Mouse (Mus musculus): ENCODE measurements at regions not wholly inside any gene's neighbourhood (a gene's known extent, or its start where the extent isn't known, plus 50 kb on each side); places are given as distances from the start of the nearest gene placed in this dataset.
"Not testable (repeated sequence)": the region's sequence is repeated elsewhere in the genome, so short reads cannot be mapped to it uniquely, and the experiment has no call there.

GRCm38 (mm10) chr10:117506252-117506992 is 122.9 kb upstream of the Cpm start:
- DNase-seq (ENCODE audit: low spot score in 2 of 2) = no peak
- intact Hi-C loops (cut with DNase I) = no loop called here

DNA sequence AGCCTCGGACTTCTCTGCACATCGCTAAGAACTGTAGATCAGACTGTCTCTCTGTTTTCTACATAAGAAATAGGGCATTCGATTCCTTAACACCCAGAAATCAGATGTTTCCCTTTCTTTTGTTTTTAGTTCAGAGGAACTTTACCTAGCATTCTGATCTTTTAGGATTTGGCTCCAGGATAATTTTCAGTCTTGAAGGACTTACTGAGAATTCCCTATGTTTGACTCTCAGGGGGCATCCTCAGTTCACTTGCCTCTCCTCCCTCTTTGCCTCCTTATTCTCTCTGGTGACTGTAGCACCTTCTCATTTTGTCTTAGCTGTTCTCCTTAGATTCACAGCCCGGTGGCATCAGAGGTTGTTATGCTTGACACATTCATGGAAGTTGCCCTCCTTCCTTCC is 123.8 kb upstream of the Cpm start:
- no peak for DNase-seq (ENCODE audit: low spot score in 2 of 2)
- intact Hi-C loops (cut with DNase I) = no loop called here

GRCm38 (mm10) chr10:117505057-117505456 is 124.2 kb upstream of the Cpm start:
- intact Hi-C loops (cut with DNase I) = no loop called here
- no peak for DNase-seq (ENCODE audit: low spot score in 2 of 2)

GRCm38 (mm10) chr10:117504267-117504902 is 124.6 kb upstream of the Cpsf6 start:
- no peak for DNase-seq (ENCODE audit: low spot score in 2 of 2)
- intact Hi-C loops (cut with DNase I) = no loop called here

DNA sequence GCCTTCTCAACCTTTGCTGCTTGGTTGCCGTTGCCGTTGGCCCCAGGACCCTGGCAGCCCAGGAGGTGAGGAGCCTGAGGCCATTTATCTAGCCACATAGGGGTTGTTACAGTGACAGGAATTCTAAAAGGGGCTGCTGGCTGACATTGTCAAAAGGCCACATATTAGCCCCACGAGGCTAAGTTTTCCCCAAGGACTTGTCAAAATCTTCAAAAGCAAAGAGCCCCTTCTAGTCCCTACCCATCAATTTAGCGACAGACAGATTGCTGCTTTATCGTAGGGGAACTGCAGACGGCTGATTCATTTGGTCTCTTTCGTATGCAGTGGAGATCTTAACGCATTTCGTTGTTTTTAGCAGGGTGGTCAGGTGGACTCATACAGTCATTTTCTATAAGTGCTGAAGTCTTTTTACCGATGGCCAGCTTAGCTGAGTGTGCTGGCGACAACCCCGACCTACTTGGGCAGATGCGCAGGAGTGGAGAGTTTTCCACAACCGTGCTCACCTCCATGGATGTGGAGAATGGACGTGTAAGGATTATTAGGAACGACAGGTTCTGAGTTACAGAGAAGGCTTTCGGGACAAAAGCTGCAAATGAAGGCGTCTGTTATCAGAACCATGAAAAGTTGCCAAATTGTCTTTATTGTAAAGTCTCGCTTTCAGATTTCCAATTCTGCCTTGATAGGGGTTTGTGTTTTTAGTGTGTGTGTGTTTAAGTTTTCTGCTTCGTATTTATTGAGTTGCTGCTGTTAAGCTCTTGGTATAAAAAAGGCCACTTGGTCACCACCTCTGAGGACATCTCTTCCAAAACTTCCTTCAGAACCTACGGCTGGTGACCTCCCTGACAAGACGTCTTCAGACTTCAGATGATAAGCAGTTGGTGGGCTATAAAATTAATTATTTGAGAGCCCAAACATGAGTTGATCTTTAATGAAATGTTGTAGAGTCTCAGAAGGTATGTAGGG is 123.7 kb upstream of the Cpsf6 start:
- no peak for DNase-seq (ENCODE audit: low spot score in 2 of 2)
- intact Hi-C loops (cut with DNase I) = no loop called here

DNA sequence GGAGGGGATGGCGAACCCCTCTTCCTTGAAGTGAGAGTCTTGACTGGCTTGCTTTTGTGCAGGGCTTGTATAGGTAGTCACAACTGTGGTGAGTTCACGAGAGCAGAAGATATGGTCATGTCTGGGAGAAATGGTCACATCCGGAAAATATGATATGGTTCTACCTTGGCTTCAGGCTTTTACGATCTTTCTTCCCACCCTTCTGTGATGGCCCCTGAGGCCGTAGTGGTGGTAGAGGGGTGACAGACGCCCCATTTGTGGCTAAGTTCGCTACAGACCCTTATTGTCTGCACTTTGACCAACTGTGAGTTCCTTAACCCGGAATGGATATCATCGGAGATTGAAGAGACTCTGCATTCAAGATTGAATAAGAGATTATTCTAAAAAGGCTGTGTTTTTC is 122.9 kb upstream of the Cpsf6 start:
- intact Hi-C loops (cut with DNase I) = no loop called here
- DNase-seq (ENCODE audit: low spot score in 2 of 2) = no peak

- DNase-seq (ENCODE audit: low spot score in 2 of 2) = no peak
- intact Hi-C loops (cut with DNase I) = no loop called here
Observed at GRCm38 (mm10) chr10:117502135-117502534, 122.3 kb upstream of the Cpsf6 start.

DNA sequence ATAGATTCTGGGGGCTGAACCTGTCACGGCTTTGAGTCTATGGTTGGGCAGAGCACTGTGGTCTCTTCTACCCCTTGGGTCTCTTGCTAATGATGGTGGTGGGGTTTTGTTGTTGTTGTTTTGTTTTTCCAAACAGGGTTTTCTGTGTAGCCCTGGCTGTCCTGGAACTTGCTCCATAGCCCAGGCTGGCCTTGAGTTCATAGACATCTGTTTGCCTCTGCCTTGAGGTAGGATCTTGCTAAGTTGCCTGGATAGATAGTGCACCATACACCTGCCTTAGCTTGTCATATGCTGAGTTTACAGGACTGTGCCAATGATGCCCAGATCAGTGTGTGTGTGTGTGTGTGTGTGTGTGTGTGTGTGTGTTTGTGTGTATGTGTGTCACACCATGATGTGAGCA is 121.6 kb upstream of the Cpsf6 start:
- no peak for DNase-seq (ENCODE audit: low spot score in 2 of 2)
- intact Hi-C loops (cut with DNase I) = no loop called here

- intact Hi-C loops (cut with DNase I) = no loop called here
- no peak for DNase-seq (ENCODE audit: low spot score in 2 of 2)
Observed at GRCm38 (mm10) chr10:117500457-117501108, 120.8 kb upstream of the Cpsf6 start.

- no peak for DNase-seq (ENCODE audit: low spot score in 2 of 2)
- intact Hi-C loops (cut with DNase I) = no loop called here
Observed at GRCm38 (mm10) chr10:117499864-117500453, 120.1 kb upstream of the Cpsf6 start.

GRCm38 (mm10) chr10:117499177-117499863 is 119.5 kb upstream of the Cpsf6 start:
- intact Hi-C loops (cut with DNase I) = no loop called here
- DNase-seq (ENCODE audit: low spot score in 2 of 2) = no peak

DNA sequence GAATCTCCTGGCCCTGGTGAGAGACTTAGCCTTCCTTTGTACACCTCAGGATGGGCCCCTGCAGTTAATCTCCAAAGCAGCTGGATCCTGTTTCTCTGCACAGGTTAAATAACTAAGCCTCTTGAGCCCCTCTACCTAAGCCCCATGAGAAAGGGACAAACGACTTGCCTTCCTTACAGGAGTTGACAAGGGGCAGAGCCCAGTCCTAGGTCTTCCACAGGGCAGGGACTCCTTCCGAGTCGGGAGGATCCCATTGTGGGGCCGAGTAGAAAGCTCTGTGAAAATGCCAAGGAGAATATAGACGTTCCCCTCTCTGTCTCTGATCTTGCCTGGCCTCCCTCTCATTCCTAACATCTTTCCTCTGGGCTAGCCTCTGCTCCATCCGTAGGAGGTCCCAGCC is 118.7 kb upstream of the Cpsf6 start:
- no peak for DNase-seq (ENCODE audit: low spot score in 2 of 2)
- intact Hi-C loops (cut with DNase I) = no loop called here

DNA sequence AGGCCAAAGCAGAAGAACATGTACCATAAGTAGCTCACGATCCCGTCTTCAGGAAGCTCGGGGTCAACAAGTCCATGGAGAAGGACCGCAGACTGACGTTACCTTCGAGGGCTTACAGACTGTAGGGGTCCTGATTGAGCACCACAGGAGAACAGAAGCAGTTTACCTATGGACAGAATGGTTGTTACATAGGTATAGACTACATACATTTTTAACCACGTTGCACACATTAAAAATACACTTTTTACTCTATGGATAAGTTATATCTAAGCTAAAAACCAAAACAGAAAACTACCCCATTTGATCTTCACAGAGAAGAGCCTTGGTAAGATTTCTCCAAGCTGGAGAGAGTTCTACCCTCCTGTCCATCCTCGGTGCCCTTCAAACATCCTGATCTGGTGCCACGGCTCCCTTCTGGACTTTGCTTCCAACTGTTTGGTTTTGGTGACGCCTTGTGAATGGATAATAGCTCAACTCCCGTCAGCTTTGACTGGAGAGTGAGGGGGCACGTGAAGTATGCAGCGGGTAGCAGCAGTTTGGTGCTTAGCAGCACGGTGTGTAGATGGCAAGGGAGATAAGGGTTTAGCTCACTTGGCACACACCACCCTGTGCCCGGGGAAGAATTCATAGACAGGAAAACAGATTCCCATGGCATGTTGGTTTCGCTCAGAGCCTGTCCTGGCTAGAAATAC is 117.9 kb upstream of the Cpsf6 start:
- no peak for DNase-seq (ENCODE audit: low spot score in 2 of 2)
- intact Hi-C loops (cut with DNase I) = no loop called here

GRCm38 (mm10) chr10:117497082-117497481 is 117.3 kb upstream of the Cpsf6 start:
- intact Hi-C loops (cut with DNase I); DNase-seq (ENCODE audit: low spot score in 2 of 2): not testable (repeated sequence)

- intact Hi-C loops (cut with DNase I) = no loop called here
- DNase-seq (ENCODE audit: low spot score in 2 of 2) = peak in 1 of 2 experiments; percentile 32
Observed at GRCm38 (mm10) chr10:117496064-117497011, 116.5 kb upstream of the Cpsf6 start.

DNA sequence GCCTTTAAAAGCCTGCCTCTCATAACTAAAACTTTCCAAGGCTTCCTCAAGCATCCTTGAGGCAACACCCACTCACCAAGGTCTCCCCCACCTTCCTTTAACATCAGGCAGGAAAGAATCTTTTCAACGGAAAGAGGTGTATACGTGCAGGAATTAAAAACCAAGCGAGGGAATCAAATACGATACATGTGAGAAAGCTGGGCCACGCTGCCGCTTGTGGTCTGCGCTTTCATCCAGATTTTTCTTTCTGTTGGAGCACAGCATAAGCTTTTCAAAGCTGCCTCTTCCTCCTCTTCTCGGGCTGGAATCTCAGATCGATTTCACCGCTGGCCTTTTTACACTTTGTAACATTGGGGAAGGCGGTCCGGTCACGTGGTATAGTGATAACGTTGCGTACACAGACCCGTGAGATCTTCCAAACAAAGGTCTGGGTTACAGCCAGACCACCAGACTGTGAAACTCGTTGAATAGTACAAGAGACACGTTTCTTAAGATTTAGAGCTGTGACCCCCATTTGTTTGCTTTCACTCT is 114.4 kb upstream of the Cpsf6 start:
- DNase-seq (ENCODE audit: low spot score in 2 of 2) = no peak
- intact Hi-C loops (cut with DNase I) = no loop called here

- intact Hi-C loops (cut with DNase I) = no loop called here
- DNase-seq (ENCODE audit: low spot score in 2 of 2) = no peak
Observed at GRCm38 (mm10) chr10:117493824-117494121, 114.0 kb upstream of the Cpsf6 start.
